Mouse (Mus musculus) lung, adult 2 months (tissue): ENCODE measurements around the gene Cldn19.

Source experiments
- CTCF ChIP-seq: fragments of 200-500 bp; IDR thresholded peaks from 2 replicates; pipeline ENCODE4 v1.5.1; 2011; ENCODE audit warnings: mild to moderate bottlenecking, low read length, control low read depth; ENCODE audit not compliant: insufficient read depth
- POLR2A ChIP-seq: fragments of 200-500 bp; IDR thresholded peaks from 2 replicates; pipeline ENCODE4 v1.6.1; 2011; ENCODE audit warnings: low read depth, mild to moderate bottlenecking, control low read depth, low read length, borderline replicate concordance; ENCODE audit errors: extremely low read depth

DNA sequence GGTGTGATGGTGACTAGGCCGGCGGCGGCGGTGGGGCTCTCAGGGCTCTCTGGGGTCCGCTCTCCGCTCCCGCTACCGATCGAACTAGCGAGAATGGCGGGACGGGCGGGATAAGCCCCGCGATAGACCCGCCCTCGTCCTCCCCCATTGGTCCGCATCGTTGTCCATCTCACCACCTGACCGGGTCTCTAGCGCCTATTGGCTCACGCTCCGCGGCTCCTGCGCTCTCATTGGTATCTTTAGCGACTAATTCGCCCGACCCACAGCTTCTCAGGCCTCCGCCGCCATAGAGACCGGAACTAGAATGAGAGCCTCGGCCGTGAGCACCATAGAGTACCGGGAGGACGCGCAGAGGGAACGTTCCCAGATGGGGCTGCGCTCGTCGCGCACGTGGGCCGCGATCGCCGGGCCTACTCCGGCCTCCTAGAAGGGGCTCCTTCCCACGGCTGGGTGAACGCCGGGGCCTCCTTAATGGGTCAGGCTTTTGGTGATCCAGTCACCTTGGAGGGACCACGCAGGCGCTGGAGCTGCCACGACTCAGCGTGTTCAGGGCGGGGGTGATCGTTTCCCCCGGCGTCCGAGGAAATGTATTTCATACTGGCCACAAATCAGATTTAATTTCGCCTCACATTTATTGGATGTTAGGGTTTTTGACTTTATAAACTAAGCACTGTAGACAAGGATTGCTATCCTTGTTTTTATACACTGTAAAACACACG is 39.4 kb downstream of the Cldn19 start, which contains the start of gene Ybx1:
- TF ChIP-seq CTCF (no peak), POLR2A (peak; percentile 1; the same call in 1 of the 2 replicates)
